Mouse (Mus musculus) fibroblast of lung, adult 2 months (primary cell): ENCODE measurements around the gene Olfr463.

Experiments
- DNase-seq: peaks from one replicate; pipeline ENCODE4 v3.0.0-alpha.2; 2011; ENCODE audit warnings: low read depth

Olfr463 gene

DNA sequence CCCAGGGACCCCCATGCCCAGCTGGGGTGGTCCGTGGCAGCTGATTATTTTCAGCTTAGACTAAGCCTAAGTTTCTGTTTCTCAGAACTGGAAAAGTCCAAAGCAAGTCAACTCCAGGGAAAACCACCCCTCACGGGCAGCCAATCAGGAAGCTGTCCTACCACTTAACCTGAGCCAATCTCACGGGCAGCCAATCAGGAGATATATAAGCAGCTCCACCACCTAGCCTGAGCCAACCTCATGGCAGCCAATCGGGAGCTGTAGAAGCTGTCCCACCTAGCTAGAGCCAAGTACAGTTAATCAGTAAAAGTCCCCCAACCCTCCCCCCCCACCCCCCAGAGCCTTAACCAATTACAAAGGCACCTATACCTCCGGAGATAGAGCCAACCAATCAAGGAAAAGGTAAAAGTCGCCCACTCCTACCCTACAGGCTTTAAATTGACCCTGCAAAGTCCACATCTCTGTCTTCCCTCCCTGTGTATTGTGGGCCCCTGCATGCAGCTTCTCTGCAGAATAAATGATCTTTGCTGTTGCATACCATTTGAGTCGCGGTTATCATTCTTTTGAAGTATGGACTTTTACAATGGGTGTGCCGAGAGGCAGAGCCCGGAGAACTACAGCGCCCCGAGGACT lies 50.1 kb downstream of the Olfr463 start:
- DNase-seq = no peak
